Mouse (Mus musculus): ENCODE results near the gene Cald1. TPM values are rescaled to one million over a fixed set of nuclear protein-coding genes. Genes with fewer than 3 reads are reported as not detected.

Cald1 gene
- polyA plus RNA-seq, 1 experiment: 93.3 TPM

GRCm38 (mm10) chr6:34748566-34748965, 150.3 kb downstream of the Cald1 start:
- TF ChIP-seq CTCF (IDR thresholded peaks at IDR 0.05; ENCODE audit: control insufficient read depth, insufficient read depth, low read length) (no peak), POLR2A (IDR thresholded peaks at IDR 0.05; ENCODE audit: borderline replicate concordance, control insufficient read depth, low read depth, low read length) (no peak)
- 88% methylated on average over 11 of the region's 11 CpGs for WGBS
- Histone ChIP-seq H3K4me1 (ENCODE audit: control insufficient read depth, insufficient read depth, low read length) (no peaks in the 10 kb centered on the region), H3K4me3 (replicated peaks; ENCODE audit: control insufficient read depth, low read depth, low read length) (no peak overlapping the region), H3K27ac (ENCODE audit: control insufficient read depth, insufficient read depth, low read depth, low read length, poor library complexity) (no peak overlapping the region)

- Histone ChIP-seq H3K4me3 (replicated peaks; ENCODE audit: control insufficient read depth, low read depth, low read length) (no peak overlapping the region), H3K4me1 (ENCODE audit: control insufficient read depth, insufficient read depth, low read length) (no peaks in the 10 kb centered on the region), H3K27ac (ENCODE audit: control insufficient read depth, insufficient read depth, low read depth, low read length, poor library complexity) (no peak overlapping the region)
- TF ChIP-seq CTCF (IDR thresholded peaks at IDR 0.05; ENCODE audit: control insufficient read depth, insufficient read depth, low read length): no peak
- 84% methylated on average over 6 of the region's 6 CpGs for WGBS
These were observed 151.2 kb downstream of the Cald1 start for GRCm38 (mm10) chr6:34749526-34749925.

- WGBS: 69% methylated on average over 7 of the region's 7 CpGs
- no peak overlapping the region for H3K4me3 ChIP-seq (replicated peaks; ENCODE audit: control insufficient read depth, low read depth, low read length)
- H3K4me1 ChIP-seq (ENCODE audit: control insufficient read depth, insufficient read depth, low read length): no peaks in the 10 kb centered on the region
- TF ChIP-seq CTCF (IDR thresholded peaks at IDR 0.05; ENCODE audit: control insufficient read depth, insufficient read depth, low read length) (no peak), POLR2A (IDR thresholded peaks at IDR 0.05; ENCODE audit: borderline replicate concordance, control insufficient read depth, low read depth, low read length) (no peak)
- no peak overlapping the region for H3K27ac ChIP-seq (ENCODE audit: control insufficient read depth, insufficient read depth, low read depth, low read length, poor library complexity)
These were observed 152.3 kb downstream of the Cald1 start for GRCm38 (mm10) chr6:34750487-34751120.

- Histone ChIP-seq H3K27ac (ENCODE audit: control insufficient read depth, insufficient read depth, low read depth, low read length, poor library complexity) (no peak overlapping the region), H3K4me3 (replicated peaks; ENCODE audit: control insufficient read depth, low read depth, low read length) (no peak overlapping the region), H3K4me1 (ENCODE audit: control insufficient read depth, insufficient read depth, low read length) (no peaks in the 10 kb centered on the region)
- TF ChIP-seq CTCF (IDR thresholded peaks at IDR 0.05; ENCODE audit: control insufficient read depth, insufficient read depth, low read length) (no peak), POLR2A (IDR thresholded peaks at IDR 0.05; ENCODE audit: borderline replicate concordance, control insufficient read depth, low read depth, low read length) (no peak)
These were observed 153.3 kb downstream of the Cald1 start for GRCm38 (mm10) chr6:34751625-34752024.

- Histone ChIP-seq H3K4me1 (ENCODE audit: control insufficient read depth, insufficient read depth, low read length) (no peaks in the 10 kb centered on the region), H3K4me3 (replicated peaks; ENCODE audit: control insufficient read depth, low read depth, low read length) (no peak overlapping the region), H3K27ac (ENCODE audit: control insufficient read depth, insufficient read depth, low read depth, low read length, poor library complexity) (no peak overlapping the region)
- 32% methylated on average over 5 of the region's 5 CpGs for WGBS
- TF ChIP-seq CTCF (IDR thresholded peaks at IDR 0.05; ENCODE audit: control insufficient read depth, insufficient read depth, low read length) (no peak), POLR2A (IDR thresholded peaks at IDR 0.05; ENCODE audit: borderline replicate concordance, control insufficient read depth, low read depth, low read length) (no peak)
These were observed 156.1 kb downstream of the Cald1 start for GRCm38 (mm10) chr6:34754448-34754847.

- no peak overlapping the region for H3K27ac ChIP-seq (ENCODE audit: control insufficient read depth, insufficient read depth, low read depth, low read length, poor library complexity)
- no peaks in the 10 kb centered on the region for H3K4me1 ChIP-seq (ENCODE audit: control insufficient read depth, insufficient read depth, low read length)
- H3K4me3 ChIP-seq (replicated peaks; ENCODE audit: control insufficient read depth, low read depth, low read length): no peak overlapping the region
- WGBS: 88% methylated on average over 2 of the region's 2 CpGs
- no peak for TF ChIP-seq CTCF (IDR thresholded peaks at IDR 0.05; ENCODE audit: control insufficient read depth, insufficient read depth, low read length)
- no peak for TF ChIP-seq POLR2A (IDR thresholded peaks at IDR 0.05; ENCODE audit: borderline replicate concordance, control insufficient read depth, low read depth, low read length)
These were observed 160.0 kb downstream of the Cald1 start for GRCm38 (mm10) chr6:34758340-34758739.

- no peak for TF ChIP-seq POLR2A (IDR thresholded peaks at IDR 0.05; ENCODE audit: borderline replicate concordance, control insufficient read depth, low read depth, low read length)
- no peak for TF ChIP-seq CTCF (IDR thresholded peaks at IDR 0.05; ENCODE audit: control insufficient read depth, insufficient read depth, low read length)
- no peaks in the 10 kb centered on the region for H3K4me1 ChIP-seq (ENCODE audit: control insufficient read depth, insufficient read depth, low read length)
- no peak overlapping the region for H3K27ac ChIP-seq (ENCODE audit: control insufficient read depth, insufficient read depth, low read depth, low read length, poor library complexity)
- no peak overlapping the region for H3K4me3 ChIP-seq (replicated peaks; ENCODE audit: control insufficient read depth, low read depth, low read length)
- 37% methylated on average over 4 of the region's 4 CpGs for WGBS
These were observed 161.7 kb downstream of the Cald1 start for GRCm38 (mm10) chr6:34760023-34760422.

- TF ChIP-seq POLR2A (IDR thresholded peaks at IDR 0.05; ENCODE audit: borderline replicate concordance, control insufficient read depth, low read depth, low read length) (no peak), CTCF (IDR thresholded peaks at IDR 0.05; ENCODE audit: control insufficient read depth, insufficient read depth, low read length) (no peak)
- no peaks in the 10 kb centered on the region for H3K4me1 ChIP-seq (ENCODE audit: control insufficient read depth, insufficient read depth, low read length)
- WGBS: 84% methylated on average over 5 of the region's 5 CpGs
- no peak overlapping the region for H3K4me3 ChIP-seq (replicated peaks; ENCODE audit: control insufficient read depth, low read depth, low read length)
- no peak overlapping the region for H3K27ac ChIP-seq (ENCODE audit: control insufficient read depth, insufficient read depth, low read depth, low read length, poor library complexity)
These were observed 167.4 kb downstream of the Cald1 start for GRCm38 (mm10) chr6:34765721-34766120.

- TF ChIP-seq POLR2A (IDR thresholded peaks at IDR 0.05; ENCODE audit: borderline replicate concordance, control insufficient read depth, low read depth, low read length) (no peak), CTCF (IDR thresholded peaks at IDR 0.05; ENCODE audit: control insufficient read depth, insufficient read depth, low read length) (no peak)
- H3K4me3 ChIP-seq (replicated peaks; ENCODE audit: control insufficient read depth, low read depth, low read length): no peak overlapping the region
- no peak overlapping the region for H3K27ac ChIP-seq (ENCODE audit: control insufficient read depth, insufficient read depth, low read depth, low read length, poor library complexity)
- no peaks in the 10 kb centered on the region for H3K4me1 ChIP-seq (ENCODE audit: control insufficient read depth, insufficient read depth, low read length)
- 80% methylated on average over 2 of the region's 2 CpGs for WGBS
These were observed 171.7 kb downstream of the Cald1 start for GRCm38 (mm10) chr6:34769984-34770383.
